Mouse (Mus musculus) embryonic facial prominence, embryonic 12.5 days (tissue): ENCODE measurements around the gene Csnk2a1. TPM values are rescaled to one million over a fixed set of nuclear protein-coding genes. Genes with fewer than 3 reads are reported as not detected.

Experiments used
- ATAC-seq: fragments of 200-750 bp; cut with Nextera tagmentation; 2 replicates; pipeline ENCODE4 v1.8.0; 2017; ENCODE audit not compliant: insufficient number of reproducible peaks, insufficient read depth, low FRiP score, low TSS enrichment
- H3K27ac ChIP-seq: fragments of 300-500 bp; sonication (generic); 2 replicates; pipeline ENCODE4 v1.5.1; 2016; ENCODE audit warnings: mild to moderate bottlenecking
- H3K27me3 ChIP-seq: fragments of 300-500 bp; sonication (generic); 2 replicates; pipeline ENCODE4 v1.6.1; 2016; ENCODE audit warnings: mild to moderate bottlenecking, moderate library complexity
- H3K36me3 ChIP-seq: fragments of 300-500 bp; sonication (generic); 2 replicates; pipeline ENCODE4 v1.6.1; 2016; ENCODE audit warnings: mild to moderate bottlenecking
- H3K4me1 ChIP-seq: fragments of 300-500 bp; sonication (generic); 2 replicates; pipeline ENCODE4 v1.6.1; 2016
- H3K4me2 ChIP-seq: fragments of 300-500 bp; sonication (generic); replicated peaks from 2 replicates; pipeline ENCODE4 v1.6.1; 2016; ENCODE audit warnings: mild to moderate bottlenecking, moderate library complexity
- H3K4me3 ChIP-seq: fragments of 300-500 bp; sonication (generic); 2 replicates; pipeline ENCODE4 v1.5.1; 2016; ENCODE audit warnings: mild to moderate bottlenecking
- H3K9ac ChIP-seq: fragments of 300-500 bp; sonication (generic); 2 replicates; pipeline ENCODE4 v1.6.1; 2016; ENCODE audit warnings: mild to moderate bottlenecking, moderate library complexity
- H3K9me3 ChIP-seq: fragments of 300-500 bp; sonication (generic); 2 replicates; pipeline ENCODE4 v1.6.1; 2016; ENCODE audit warnings: mild to moderate bottlenecking, moderate library complexity
- WGBS: fragments of 180-500 bp; shearing (Covaris S2); methylation state at CpG from one replicate; pipeline ENCODE4 v1.1.7; 2016; 5-methylcytosine and 5-hydroxymethylcytosine counted together
- polyA plus RNA-seq: library from polyadenylated mRNA; unstranded; fragments of >200 nt; fragmentation: Nextera tagmentation; extraction: Ambion mirVana; gene quantifications from 2 replicates; pipeline ENCODE4 v1.2.1, GENCODE M21; 2016

The Csnk2a1 gene
- polyA plus RNA-seq, 1 experiment from 2014 or later: 86.5 TPM

DNA sequence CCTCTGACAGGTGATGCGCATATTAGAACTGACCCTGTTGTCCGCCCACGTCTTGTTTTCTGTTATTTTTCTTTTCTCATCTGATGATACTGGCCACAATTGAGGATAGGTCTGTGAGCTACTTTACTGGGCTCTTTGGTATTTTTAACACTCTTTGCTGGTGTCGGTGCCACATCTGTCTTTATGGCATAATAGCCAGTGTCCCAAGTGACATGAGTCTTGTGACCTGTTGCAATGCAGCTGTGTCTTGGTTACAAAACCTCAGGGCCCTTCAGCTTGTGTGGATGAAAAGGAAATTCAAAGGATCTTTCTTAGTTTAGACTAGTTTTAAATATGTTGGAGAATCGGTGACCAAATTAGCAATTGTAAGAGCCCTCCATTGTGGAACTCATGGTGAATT lies 67.9 kb downstream of the Csnk2a1 start:
- no peak for ATAC-seq
- peaks cover 16% of the 10 kb centered on the region; the same call in 1 of the 2 replicates for H3K4me1 ChIP-seq
- H3K9me3 ChIP-seq: no peaks in the 10 kb centered on the region
- 40% methylated on average over 5 of the region's 5 CpGs for WGBS
- peak overlapping the region; percentile 78 for H3K4me2 ChIP-seq
- H3K27me3 ChIP-seq: no peaks in the 10 kb centered on the region
- H3K4me3 ChIP-seq: peak overlapping the region; percentile 70
- H3K9ac ChIP-seq: peak overlapping the region; percentile 80
- no peak overlapping the region for H3K27ac ChIP-seq
- no peaks in the 10 kb centered on the region for H3K36me3 ChIP-seq

DNA sequence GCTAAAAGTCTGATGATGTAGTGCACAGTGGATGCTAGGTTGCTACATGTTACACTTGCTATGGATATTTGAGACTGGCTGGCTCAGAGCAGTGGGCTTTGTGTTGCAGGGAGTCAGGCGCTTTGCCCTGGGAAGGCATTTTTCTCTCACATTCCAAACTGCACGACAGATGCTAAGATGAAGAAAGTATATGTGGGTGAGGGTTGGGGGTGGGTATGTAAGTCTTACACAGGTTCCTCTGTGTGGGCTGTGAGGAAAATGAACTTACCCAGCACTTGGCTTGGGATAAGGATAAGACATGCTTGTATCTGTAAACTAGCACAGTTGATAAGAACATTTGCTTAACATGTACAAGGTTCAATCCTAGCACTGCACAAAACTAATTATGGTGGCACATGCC lies 76.2 kb downstream of the Csnk2a1 start:
- Histone ChIP-seq H3K36me3 (peaks cover 45% of the 10 kb centered on the region), H3K27ac (no peak overlapping the region), H3K4me3 (no peak overlapping the region), H3K27me3 (no peaks in the 10 kb centered on the region), H3K9ac (no peak overlapping the region), H3K9me3 (no peaks in the 10 kb centered on the region), H3K4me1 (no peaks in the 10 kb centered on the region), H3K4me2 (no peak overlapping the region)
- WGBS: 78% methylated on average over 2 of the region's 2 CpGs
- no peak for ATAC-seq

DNA sequence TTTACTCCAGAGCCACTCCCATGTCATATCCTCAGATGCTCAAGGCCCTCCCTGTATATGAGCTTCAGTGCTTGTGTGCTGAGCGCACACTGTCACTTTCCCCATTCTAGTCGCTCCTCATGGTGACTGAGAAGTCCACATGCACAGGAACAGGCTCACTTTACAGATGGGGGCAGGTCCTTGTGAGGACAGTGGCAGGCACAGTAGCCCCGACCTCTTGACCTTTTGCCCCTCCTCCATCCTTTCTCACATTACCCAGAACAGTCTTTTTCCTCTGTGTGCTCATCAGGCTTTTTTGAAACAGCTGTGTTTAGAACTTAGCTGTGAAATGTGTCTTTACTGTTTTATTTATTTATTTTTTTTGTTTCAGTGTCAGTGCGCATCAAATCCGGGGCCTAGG lies 77.1 kb downstream of the Csnk2a1 start:
- no peak for ATAC-seq
- Histone ChIP-seq H3K27ac (no peak overlapping the region), H3K27me3 (no peaks in the 10 kb centered on the region), H3K36me3 (peaks cover 54% of the 10 kb centered on the region), H3K9me3 (no peaks in the 10 kb centered on the region), H3K4me3 (no peak overlapping the region), H3K9ac (no peak overlapping the region), H3K4me2 (no peak overlapping the region), H3K4me1 (no peaks in the 10 kb centered on the region)
- 44% methylated on average over 5 of the region's 5 CpGs for WGBS

DNA sequence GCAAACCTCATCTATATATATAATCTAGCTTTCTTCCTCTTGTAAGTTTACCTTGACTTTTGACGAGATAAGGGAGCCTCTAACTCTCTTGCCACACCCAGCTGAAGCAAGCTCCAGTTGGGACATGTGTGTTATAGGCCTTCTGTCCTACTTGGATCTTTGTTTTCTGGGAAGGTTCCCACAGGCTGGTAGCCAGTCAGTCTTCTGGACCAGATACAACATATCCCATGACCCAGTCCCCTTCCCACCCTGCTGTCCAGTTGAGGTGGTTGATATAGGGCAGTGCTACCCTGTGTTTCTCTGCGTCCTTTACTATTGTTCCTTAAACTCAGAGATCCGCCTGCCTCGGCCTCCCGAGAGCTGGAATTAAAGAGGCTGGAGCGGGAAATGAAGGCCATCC lies 78.8 kb downstream of the Csnk2a1 start:
- no peaks in the 10 kb centered on the region for H3K27me3 ChIP-seq
- WGBS: 99% methylated on average over 6 of the region's 6 CpGs
- H3K9ac ChIP-seq: no peak overlapping the region
- no peak overlapping the region for H3K4me3 ChIP-seq
- H3K4me1 ChIP-seq: no peaks in the 10 kb centered on the region
- no peak overlapping the region for H3K27ac ChIP-seq
- peaks cover 71% of the 10 kb centered on the region for H3K36me3 ChIP-seq
- no peak overlapping the region for H3K4me2 ChIP-seq
- no peak for ATAC-seq
- H3K9me3 ChIP-seq: no peaks in the 10 kb centered on the region

DNA sequence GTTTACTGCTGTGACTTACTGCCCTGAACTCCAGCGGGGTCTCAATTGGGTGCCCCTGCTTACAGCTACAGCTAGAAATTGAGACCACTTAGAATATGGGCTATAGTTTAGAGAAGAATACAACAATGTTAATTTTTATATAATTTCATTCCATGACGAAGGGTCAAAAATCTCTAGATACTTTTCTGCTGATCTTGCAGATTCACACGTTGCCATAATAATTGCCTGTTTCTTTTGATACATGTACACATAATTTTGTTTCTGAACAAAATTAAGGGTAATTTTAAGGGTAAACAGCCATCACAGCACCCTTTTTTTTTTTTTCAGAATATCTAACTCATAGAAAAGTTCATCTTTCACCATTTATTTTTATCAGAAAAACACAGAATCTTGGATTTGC lies 80.5 kb downstream of the Csnk2a1 start:
- ATAC-seq: no peak

DNA sequence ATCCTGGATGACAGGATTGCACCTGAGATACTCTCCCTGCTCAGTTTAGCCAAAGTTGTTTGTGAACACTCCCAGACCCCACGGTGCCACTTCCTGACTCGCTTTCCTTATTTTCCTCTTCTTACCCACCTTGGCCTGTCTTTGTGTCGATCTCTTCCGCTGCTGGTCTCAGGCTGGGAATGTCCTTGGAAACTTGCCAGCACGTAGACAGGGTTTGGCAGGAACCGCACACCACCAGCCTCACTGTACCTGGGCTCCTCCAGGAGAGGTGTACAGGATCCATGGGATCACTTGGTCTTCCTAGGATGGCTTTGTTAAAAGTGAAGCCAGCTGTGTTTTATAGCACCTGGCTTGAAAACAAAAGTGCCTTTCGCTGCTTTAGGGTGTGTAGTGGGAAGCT lies 86.4 kb downstream of the Csnk2a1 start:
- Histone ChIP-seq H3K27ac (no peak overlapping the region), H3K9me3 (no peaks in the 10 kb centered on the region), H3K4me1 (no peaks in the 10 kb centered on the region), H3K4me2 (no peak overlapping the region), H3K4me3 (no peak overlapping the region), H3K27me3 (no peaks in the 10 kb centered on the region), H3K9ac (no peak overlapping the region), H3K36me3 (peaks cover 96% of the 10 kb centered on the region)
- WGBS: 88% methylated on average over 7 of the region's 7 CpGs
- no peak for ATAC-seq

More for the DNA sequence above, 80.5 kb downstream of the Csnk2a1 start:
- no peaks in the 10 kb centered on the region for H3K27me3 ChIP-seq
- WGBS: 90% methylated on average over 3 of the region's 3 CpGs
- peaks cover 83% of the 10 kb centered on the region for H3K36me3 ChIP-seq
- H3K9me3 ChIP-seq: no peaks in the 10 kb centered on the region
- H3K4me3 ChIP-seq: no peak overlapping the region
- H3K4me1 ChIP-seq: no peaks in the 10 kb centered on the region
- no peak overlapping the region for H3K4me2 ChIP-seq
- no peak overlapping the region for H3K27ac ChIP-seq
- H3K9ac ChIP-seq: no peak overlapping the region

DNA sequence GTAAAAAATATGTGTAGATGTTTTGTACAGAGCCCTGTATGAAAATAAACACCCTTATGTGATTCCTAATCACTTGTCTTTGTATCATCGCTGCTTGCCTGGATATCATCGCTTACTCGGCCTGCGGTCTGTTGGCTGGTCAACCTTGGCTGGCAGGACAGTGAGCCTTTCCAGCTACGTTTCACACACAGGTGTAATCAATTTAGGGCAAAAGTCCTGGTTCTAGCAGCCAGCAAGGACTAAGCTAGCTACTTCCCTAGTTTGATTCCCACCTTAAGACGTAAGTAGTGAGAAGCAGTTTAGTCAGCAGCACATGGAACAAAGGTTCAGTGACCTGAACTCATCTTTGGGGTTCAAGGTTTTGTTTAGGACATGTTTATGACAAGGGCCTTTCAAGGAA lies 87.3 kb downstream of the Csnk2a1 start:
- Histone ChIP-seq H3K4me2 (no peak overlapping the region), H3K4me3 (no peak overlapping the region), H3K9ac (no peak overlapping the region), H3K27me3 (no peaks in the 10 kb centered on the region), H3K9me3 (no peaks in the 10 kb centered on the region), H3K27ac (no peak overlapping the region), H3K36me3 (peaks cover 96% of the 10 kb centered on the region), H3K4me1 (no peaks in the 10 kb centered on the region)
- 83% methylated on average over 6 of the region's 6 CpGs for WGBS
- ATAC-seq: no peak

DNA sequence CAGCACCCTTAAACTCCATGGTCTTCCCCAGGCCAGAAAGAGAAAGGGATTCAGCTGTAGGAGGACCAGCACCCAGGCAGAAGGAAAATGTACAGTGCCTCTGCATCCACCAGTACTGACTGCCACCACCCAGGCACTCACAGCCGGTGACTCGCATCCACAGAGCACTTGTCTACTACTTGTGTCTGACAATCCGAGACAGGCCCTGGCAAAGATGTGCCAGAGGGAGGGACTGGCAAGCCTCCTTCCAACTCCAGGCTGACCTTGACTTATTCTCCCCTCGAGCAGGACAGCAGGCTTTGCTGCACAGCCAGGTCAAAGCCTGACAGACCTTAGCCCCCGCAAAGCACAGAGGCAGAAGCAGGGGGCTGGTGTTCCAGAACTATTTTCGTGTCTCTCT lies 90.4 kb downstream of the Csnk2a1 start:
- peaks cover 90% of the 10 kb centered on the region for H3K36me3 ChIP-seq
- H3K27ac ChIP-seq: no peak overlapping the region
- H3K27me3 ChIP-seq: no peaks in the 10 kb centered on the region
- WGBS: 82% methylated on average over 6 of the region's 6 CpGs
- H3K4me2 ChIP-seq: no peak overlapping the region
- H3K4me1 ChIP-seq: no peaks in the 10 kb centered on the region
- no peak overlapping the region for H3K9ac ChIP-seq
- H3K4me3 ChIP-seq: no peak overlapping the region
- ATAC-seq: no peak
- no peaks in the 10 kb centered on the region for H3K9me3 ChIP-seq

DNA sequence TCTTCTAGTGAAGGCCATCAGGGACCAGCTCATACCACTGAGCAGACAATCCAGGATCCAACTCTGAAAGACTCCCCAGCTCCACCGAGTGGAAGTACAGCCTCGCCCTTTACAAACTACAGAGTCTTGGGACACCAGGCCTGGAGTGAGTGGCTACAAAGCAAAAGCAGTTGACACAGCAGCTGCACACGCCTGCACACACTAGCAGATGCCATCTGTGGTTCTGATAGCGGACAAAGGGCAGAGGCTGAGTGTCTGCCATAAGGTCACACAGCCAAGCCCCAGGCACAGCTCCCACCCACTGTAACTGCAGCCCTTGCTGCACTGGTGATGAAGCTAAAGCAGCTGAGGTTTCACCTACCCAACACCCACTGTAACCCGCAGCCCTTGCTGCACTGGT lies 94.9 kb downstream of the Csnk2a1 start:
- Histone ChIP-seq H3K27ac (no peak overlapping the region), H3K4me2 (no peak overlapping the region), H3K4me1 (no peaks in the 10 kb centered on the region), H3K27me3 (no peaks in the 10 kb centered on the region), H3K9ac (no peak overlapping the region), H3K4me3 (no peak overlapping the region), H3K9me3 (no peaks in the 10 kb centered on the region), H3K36me3 (peaks cover 92% of the 10 kb centered on the region)
- 86% methylated on average over 5 of the region's 5 CpGs for WGBS
- ATAC-seq: no peak

DNA sequence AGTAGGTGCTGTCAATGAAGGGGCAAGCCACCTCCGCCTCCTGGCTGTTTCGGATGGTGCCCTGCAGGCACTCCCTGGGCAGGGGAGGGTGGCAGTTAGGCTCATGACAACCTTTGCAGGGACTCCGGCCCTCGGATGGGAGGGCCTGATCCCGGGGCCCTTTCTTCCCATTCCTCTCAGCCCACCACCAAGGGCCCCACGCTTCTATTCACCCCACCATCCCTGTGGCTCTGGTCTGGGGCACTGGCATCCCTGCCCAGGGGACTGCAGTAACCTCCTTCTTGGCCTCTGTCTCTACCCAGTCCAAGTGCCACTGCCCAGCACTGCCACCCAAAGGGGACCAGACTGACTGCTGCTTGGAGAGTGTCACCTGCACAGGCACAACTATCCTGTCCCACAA lies 95.6 kb downstream of the Csnk2a1 start:
- Histone ChIP-seq H3K4me3 (no peak overlapping the region), H3K27me3 (no peaks in the 10 kb centered on the region), H3K9me3 (no peaks in the 10 kb centered on the region), H3K27ac (no peak overlapping the region), H3K4me2 (no peak overlapping the region), H3K36me3 (peaks cover 92% of the 10 kb centered on the region), H3K4me1 (no peaks in the 10 kb centered on the region), H3K9ac (no peak overlapping the region)
- 91% methylated on average over 6 of the region's 6 CpGs for WGBS
- ATAC-seq: no peak

DNA sequence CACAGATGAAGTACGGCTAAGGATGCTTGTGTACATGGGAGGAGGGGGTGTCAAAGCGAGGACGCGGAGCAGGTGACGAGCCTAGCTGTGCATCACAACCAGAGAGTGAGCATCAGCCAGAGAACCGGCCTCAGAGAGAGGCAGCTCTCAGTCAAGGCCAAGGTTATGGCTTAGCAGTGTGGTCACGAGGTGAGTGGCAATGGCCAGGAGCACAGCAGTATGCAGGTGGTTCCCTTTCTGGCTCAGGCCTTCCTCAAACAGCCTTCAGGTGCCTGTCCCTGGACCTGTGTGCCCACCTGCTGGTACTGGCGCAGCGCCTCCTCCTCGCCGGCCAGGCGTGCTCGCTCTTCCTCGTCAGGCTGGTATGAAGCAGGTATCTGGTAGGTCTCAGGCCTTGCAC lies 97.3 kb downstream of the Csnk2a1 start:
- no peak for ATAC-seq
- WGBS: 93% methylated on average over 14 of the region's 14 CpGs
- peaks cover 88% of the 10 kb centered on the region for H3K36me3 ChIP-seq

DNA sequence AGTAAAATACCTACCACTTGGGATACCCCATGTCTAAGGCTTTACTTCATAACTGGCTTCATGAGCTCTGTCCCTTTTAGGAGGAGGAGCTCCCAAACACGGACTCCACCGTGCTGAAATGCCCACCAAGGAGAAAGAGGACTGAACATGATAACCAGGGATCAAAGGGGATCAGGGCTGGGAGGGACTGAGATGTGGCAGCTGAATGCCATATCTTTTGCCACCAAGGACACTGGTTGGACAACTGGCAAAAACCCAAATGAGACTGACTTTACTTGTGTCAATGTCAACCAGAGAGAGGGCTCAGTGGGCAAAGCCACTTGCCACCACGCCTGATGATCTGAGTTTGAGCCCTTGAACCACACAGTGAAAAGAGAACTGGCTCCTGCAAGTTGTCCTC lies 98.2 kb downstream of the Csnk2a1 start:
- Histone ChIP-seq H3K4me3 (no peak overlapping the region), H3K36me3 (peaks cover 88% of the 10 kb centered on the region), H3K9me3 (no peaks in the 10 kb centered on the region), H3K9ac (no peak overlapping the region), H3K4me2 (no peak overlapping the region), H3K27me3 (no peaks in the 10 kb centered on the region), H3K27ac (no peak overlapping the region), H3K4me1 (0 out of 2 replicates have a peak, but pooled peaks cover 2% of the 10 kb centered on the region)
- WGBS: 87% methylated on average over 3 of the region's 3 CpGs
- no peak for ATAC-seq

More for the DNA sequence above, 97.3 kb downstream of the Csnk2a1 start:
- Histone ChIP-seq H3K4me1 (no peaks in the 10 kb centered on the region), H3K4me3 (no peak overlapping the region), H3K9ac (no peak overlapping the region), H3K9me3 (no peaks in the 10 kb centered on the region), H3K27ac (no peak overlapping the region), H3K27me3 (no peaks in the 10 kb centered on the region), H3K4me2 (no peak overlapping the region)

DNA sequence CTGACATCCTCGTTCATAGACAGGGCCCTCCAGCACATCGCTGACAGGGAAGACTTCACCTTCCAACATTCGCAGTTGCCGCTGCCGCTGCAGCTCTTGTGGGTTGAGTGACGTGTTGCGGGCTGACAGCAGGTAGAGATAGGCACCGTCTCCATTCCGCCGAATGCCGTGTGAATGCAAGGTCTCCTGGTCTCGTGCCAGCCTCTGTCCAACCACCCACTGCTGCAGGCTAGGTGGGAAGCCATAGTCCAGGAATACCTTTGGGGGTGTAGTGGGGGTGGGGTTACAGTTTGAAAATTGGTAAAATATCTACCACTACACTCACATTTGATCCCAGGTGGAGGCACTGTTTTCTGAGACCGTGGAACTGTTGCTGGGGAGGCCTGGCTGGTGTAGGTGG lies 99.5 kb downstream of the Csnk2a1 start:
- Histone ChIP-seq H3K4me2 (no peak overlapping the region), H3K4me1 (peaks cover 14% of the 10 kb centered on the region), H3K27me3 (no peaks in the 10 kb centered on the region), H3K4me3 (no peak overlapping the region), H3K9ac (no peak overlapping the region), H3K27ac (no peak overlapping the region), H3K36me3 (peaks cover 85% of the 10 kb centered on the region), H3K9me3 (no peaks in the 10 kb centered on the region)
- 91% methylated on average over 13 of the region's 13 CpGs for WGBS
- ATAC-seq: no peak
